Mouse (Mus musculus) testis, postnatal 10 days (tissue): ENCODE data around the gene Ms4a8a.
"Not testable (repeated sequence)": the region's sequence is repeated elsewhere in the genome, so short reads cannot be mapped to it uniquely, and the experiment has no call there.

Source experiments
- DNase-seq: peaks from one replicate; pipeline ENCODE4 v3.0.0; 2021; ENCODE audit warnings: low spot score

The Ms4a8a gene

DNA sequence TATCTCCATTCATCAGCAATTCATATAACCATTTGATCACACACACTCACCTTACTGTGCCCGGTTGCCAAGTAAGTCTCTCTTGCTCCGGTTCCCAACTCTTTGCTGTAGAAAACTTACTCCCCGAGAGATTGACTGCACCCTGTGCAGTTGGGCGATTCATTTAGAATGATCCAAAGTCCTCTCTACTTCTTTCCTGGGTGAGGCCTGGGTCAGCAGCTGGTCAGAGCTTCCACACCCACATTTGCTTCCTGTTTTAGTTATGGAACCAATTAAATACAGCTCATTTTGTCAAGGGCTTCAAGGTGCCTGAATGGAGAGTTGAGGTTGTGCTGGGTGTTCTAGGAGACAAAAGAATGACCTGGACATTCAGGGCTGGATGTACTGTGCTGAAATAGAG lies at the start of gene Ms4a8a:
Gene Ms4a8a, minus strand, starts transcription at position 169 of the 400 bp plus-strand sequence.
- no peak for DNase-seq

DNA sequence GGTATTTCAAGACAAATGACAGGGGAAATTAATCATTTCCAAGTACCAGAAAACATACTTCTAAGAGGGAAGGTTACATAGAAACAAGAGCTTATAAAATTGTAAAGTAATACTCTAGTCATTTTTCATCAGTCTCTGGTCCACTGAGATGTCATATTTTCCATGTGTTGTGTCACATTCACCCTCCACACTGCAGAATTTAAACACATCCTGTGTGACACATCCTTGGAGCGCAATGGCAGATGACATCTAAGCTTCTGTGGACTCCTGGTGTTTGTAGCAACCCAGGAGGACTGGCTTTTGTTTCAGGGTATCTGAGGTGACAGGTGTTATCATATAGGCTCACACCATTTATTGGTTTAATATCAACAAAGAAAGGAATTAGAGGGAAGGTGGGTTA lies 48.8 kb upstream of the Ms4a8a start:
- no peak for DNase-seq

DNA sequence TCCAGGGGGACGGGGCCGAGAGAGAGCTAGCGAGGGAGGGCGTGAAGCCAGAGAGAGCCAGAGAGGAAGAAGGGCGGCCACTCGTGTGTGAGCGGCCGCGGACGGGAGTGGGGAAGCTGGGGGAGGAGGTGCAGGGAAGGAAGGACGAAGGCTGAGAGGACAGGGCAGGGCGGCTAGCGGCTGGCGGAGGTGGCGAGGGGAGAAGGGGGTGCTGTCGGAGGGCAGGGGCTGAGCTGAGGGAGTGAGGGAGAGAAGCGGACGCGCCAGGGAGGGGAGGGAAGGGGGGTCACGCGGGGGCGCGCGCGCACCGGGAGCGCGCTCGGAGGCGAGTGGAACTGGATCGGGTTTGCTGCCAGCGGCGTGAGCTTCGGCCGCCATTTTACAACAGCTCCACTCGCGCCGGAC lies 40.1 kb upstream of the Ms4a8a start:
- peak; percentile 52 for DNase-seq

DNA sequence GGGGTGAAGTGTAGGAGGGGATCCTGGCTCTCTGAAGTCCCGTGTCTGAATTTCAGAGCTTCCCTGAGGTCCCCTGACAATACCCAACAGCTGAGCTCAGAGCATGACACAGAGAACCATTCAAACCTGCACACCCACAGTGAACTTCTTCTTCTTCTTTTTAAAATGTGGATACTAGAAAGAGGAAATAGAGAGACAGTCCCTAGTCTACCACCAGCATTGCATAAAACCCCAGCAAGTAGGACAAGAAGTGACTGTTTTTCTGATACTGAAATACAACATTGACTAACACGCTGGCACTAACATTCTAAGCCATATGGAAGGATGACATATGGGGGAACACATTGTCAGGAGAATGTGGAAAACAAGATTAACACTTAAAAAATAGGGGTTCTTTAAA lies 38.4 kb upstream of the Ms4a8a start:
- no peak for DNase-seq

DNA sequence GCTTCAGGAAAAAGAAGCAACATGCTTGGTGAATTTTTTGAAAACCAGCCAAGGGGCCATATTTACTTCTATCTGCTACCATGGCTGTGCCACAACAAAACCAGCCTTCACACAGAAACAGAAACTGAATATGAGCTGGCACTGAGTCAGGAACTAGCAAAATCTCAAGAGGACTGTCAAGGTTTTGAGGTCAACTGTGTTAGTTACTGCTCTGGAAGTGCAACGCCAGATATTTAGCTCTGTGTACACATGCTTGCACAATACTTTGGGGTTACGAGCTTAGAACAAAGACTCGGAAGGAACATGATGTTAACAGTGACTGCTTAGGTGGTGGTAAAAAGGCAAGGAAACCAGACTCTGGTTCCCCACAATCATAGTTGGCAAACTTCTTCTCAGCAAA lies 26.8 kb upstream of the Ms4a8a start:
- no peak for DNase-seq

DNA sequence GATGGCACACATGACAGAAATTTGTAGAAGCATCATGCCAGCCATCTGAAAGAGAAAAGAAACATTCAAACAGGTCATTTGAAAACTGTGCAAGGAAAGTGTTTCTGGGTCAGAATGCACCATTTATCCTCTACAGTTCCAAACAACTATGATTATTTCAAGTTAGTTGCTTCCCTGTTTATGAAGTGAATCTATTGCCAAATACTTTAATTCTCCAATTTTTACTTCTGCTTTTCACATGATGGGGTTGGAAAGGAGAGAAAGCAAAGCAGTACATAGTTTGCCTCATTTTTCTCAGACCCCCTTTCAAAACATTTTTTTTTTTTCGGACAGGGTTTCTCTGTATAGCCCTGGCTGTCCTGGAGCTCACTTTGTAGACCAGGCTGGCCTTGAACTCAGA lies 21.0 kb upstream of the Ms4a8a start:
- DNase-seq, result no peak

DNA sequence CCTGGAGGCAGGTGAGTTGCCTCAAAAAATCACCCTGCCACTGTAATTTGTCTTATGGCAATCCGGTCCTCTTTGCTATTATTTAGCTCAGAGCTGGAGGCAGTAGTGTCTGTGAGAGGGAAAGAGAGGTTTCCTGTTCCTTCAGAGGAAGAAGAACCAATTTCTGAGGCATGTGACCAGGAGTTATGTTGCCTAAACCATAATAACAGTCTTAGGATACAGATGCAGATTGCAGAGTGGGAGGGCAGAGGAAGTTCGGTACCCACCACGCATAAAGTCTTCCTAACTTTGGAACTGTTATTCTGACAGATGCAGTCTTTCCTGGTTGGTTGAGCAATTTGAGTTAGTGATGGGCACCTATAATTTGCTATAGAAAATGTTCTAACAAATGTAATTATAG lies 17.5 kb upstream of the Ms4a8a start:
- DNase-seq, result no peak

DNA sequence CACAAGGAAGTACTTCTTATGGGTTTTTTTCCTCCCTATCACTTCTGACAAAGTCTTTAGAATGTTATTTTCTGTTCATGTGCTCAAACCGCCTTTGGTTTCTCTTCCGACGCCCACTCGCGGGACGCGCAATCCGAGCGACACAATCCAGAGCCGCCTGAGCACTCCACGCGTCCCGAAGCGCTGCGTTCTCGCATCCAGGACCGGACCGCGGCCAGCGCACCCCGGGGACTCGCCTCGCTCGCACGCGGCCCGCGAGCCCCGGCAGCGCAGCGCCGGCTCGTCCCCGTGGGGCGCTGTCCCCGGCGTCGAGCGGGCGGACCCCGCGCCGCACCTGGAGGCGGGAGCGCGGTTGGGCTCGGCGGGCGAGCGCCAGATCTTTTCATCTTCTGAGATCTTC lies 11.2 kb upstream of the Ms4a8a start:
- DNase-seq, result not testable (repeated sequence)

DNA sequence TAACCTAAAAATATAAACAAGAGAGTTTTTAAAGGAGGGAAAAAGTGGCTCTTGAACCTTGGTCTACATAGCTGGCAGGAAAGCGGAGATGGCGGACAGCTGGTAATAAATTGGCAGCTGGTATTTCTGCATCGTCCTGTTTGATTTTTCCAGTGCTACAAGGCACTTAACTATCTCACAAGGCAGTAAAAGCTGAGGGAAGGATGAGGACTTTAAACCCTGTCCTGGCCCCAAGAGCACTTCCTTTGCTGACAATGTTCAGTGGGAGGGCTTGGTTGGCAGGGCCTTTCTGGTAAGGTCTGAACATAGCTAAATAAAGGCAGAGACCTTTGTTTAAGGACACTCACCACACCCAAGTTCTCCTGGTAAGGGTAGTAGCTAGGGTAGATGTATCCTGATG lies 10.5 kb downstream of the Ms4a8a start:
- DNase-seq, result no peak

DNA sequence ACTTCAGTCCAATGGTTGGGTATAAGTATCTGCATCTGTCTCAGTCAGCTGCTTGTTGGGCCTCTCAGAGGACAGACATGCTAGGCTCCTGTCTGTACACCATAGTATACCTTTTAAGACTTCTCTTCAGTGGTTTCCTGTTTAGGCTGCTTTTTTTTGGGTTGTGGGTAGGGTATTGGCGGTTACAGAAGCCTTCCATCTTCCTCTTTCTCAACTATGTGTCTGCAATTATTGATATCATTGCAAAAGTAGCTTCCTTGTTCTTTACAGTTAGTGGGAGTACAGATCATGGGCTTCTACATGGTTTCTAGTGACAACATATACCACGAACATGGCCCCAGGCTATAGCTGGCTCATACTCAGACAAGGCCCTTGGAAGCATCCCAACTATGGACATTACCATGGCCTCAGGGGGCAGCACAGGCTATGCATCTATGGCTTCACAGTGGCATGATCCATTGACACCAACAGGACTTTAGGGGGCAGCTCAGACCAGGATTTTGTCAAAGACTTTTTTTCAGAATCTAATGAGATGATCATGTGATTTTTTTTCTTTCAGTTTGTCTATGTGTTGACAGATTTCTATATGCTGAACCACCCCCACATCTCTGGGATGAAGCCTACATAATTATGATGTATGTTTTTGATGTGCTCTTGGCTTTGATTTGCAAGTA lies 15.6 kb downstream of the Ms4a8a start:
- DNase-seq, result no peak

DNA sequence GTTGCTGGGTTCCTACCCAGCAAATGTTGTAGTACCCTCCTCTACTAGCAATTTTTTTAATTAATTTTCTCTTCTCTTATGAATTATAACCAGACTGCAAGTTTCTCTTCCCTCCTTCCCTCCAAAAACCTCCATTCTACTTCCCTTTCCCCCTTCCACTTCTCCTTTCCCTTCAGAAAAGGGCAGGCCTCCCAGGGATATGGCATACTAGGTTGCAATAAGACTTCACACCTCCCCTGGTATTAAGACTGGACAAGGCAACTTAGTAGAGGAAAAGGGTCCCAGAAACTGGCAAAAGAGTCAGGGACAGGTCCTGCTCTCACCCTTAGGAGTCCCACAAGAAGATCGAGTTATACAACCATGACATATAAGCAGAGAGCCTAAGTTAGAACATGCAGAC lies 20.0 kb downstream of the Ms4a8a start:
- no peak for DNase-seq

DNA sequence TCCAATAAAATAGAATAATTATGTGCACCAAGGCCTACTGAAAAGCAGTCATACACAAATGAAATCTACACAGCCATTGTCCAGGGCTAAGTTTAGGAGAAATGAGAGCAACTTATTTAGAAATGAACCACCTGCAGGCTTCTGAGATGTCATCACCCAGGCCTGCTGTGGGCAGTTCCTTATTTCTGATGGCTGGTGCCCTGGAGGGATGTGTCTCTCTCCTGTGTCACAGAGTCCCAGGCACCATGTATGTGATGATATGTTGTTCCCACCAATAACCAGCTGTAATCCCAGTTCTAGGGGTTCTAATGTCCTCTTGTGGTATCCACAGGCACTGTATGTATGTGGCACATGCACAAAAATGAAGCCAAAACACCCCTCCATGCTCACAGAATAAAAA lies 20.9 kb downstream of the Ms4a8a start:
- DNase-seq, result no peak

DNA sequence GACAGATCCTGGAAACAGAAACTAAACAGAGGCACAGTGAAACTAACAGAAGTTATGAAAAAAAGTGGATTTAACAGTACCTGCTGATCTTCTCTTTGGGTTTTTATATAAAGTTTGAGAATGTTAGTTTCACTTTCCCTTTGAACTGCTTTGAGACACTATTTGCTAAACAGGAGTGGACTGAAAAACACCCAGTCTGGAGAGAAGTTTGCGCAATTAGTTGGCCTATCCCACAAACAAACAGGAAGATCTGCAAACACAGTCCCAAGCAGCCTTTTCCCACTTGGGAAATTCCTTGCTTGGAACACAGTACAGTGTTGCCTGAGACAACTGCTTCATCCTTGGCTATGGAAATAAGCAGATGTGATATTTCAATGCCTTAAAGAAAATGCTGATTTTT lies 25.2 kb downstream of the Ms4a8a start:
- not testable (repeated sequence) for DNase-seq

DNA sequence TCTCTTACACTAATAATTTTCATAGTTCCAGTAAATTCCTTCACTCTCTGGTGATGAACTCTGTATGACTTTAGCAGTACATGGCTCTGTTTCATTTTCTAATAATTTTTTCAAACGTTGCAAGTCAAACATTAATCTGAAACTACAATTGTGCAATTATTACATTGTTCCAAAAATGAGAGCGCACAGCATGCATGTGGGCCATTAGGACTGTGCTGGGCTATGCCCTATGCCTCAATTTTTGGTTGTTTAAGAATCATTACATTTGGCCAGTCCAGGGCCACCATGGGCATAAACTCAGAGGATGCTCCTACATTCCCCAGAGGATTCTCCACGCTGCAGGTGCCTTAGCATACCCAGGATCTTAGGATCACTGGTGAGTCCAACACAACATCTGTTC lies 27.6 kb downstream of the Ms4a8a start:
- no peak for DNase-seq

DNA sequence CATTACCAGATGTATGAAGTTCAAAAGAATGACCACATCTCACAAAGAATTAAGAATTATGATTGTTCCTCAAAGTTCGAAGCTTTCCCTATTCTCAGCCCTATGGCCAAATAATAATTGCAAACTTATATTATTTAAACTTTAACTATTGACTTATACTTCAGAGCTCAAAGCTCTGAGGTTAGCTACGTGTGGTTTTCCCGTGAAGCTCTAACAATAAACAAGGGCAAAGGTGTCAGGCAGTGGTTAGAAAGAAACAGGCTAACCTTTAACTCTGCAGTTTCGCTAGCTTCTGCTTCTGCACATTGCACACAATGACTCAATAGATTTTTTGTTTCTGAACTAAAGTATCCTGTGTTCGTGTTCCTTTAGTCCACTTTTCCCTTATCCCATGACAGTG lies 28.0 kb downstream of the Ms4a8a start:
- no peak for DNase-seq

DNA sequence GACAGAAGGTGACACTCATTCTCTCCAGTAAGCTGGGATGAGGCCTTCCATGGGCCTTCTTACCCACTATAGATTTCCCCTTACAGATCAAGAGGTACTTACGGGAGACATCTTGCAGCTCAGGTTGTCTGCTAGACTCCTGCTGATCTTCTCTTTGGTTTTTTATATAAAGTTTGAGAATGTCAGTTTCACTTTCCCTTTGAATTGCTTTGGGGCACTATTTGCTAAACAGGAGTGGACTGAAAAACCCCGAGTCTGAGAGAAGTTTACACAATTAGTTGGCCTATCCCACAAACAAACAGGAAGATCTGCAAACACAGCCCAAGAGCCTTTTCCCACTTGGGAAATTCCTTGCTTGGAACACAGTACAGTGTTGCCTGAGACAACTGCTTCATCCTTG lies 30.6 kb downstream of the Ms4a8a start:
- DNase-seq, result no peak

DNA sequence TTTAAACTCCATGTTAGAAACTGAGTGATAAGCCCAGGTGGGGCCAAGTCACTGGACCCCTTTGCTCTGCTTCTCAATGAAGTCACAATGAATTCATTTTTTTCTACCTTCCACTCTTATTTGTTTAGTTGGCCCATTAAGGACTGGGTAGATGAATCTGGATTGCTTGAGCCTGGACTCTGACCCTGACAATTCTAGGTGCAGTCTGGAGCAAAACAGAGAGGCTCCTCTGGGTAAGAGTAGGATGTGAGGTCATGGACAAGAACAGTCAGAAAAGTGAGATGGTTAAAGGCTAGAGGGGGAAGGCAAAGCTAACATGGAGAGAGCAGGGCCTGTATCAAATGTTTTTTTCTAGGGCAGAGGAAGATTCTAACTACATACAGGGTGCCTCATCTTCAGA lies 31.5 kb downstream of the Ms4a8a start:
- no peak for DNase-seq

DNA sequence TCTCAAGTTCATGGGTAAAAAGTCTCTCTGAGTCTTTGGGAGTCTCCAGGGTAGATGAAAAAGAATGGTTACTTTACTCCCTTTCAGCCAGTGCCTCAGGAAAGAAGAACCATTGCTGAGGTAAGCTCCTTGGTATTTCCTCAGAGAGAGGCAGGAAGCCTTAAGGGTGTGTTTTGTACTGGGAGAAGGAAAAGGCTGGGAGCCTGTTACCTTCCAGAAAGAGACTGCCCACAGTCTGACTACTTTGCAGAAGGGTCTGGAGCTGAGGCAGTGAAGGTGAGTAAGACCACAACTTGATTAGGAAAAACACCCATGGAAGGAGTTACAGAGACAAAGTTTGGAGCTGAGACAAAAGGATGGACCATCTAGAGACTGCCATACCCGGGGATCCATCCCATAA lies 32.4 kb downstream of the Ms4a8a start:
- DNase-seq, result no peak

DNA sequence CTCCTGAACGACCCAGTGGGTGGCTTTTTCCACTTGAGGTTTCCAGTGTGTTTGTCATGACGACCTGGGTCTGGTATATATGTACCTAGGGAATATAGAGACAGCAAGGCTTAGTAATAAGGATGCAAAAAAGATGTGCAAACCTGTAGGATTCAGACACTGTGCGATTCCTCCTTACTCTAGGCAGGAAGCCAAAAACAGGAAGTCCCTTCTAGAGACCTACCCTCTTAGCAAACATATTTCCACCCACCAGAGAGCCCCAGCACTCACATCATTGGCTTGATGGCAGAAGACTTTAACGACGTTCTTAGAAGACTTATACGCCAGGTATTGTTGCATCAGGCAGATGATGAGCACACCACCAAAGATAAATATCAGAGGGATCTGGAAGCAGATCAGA lies 32.9 kb downstream of the Ms4a8a start:
- DNase-seq, result no peak

DNA sequence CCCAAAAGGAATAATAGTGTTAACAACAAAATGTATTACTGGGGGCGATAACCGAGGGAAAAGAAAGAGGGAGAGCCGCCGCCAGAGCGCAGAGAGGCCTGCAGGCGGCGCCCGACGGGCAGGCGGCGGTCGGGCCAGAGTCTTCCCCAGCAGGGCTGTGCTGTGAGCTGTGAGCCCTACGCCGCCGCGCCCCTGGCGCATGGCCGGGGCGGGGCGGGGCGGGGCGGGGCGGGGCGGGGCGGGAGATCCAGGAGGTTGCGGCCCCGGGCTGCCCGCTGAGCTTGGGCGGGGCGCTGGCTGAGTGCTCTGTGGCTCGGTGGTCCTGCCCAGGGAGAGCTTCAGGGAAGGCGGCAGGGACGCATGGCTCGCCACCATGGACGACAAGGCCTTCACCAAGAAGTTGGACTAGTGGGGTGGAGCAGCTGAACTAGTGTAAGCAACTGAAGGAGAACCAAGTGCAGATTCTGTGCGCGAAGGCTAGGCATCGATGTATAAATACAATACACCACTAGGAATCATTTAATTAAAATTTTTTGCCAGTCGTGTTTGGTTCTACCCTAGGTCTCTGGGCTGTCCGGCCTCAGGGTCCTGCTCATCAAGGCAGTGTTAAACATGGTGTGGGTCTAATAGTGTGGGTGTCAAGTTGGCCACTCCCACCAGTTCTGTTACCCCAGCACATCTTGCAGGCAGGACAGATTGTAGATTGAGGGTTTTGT lies 35.7 kb downstream of the Ms4a8a start:
- DNase-seq, result peak; percentile 70

DNA sequence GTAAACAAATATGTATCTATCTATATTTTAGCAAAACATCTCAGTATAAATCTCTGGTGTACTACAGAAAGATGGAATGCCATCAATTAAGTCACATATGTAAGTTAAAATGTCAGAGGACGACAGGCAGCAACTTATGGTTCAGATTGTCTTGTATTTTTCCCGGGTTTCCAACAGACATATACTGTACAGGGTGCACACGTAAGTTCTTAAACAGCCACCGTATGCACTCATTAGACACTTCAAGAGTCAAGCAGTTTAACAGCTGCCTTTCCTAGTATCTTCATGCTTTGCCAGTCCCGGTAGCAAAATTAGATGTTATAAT lies 36.3 kb downstream of the Ms4a8a start:
- DNase-seq, result no peak

DNA sequence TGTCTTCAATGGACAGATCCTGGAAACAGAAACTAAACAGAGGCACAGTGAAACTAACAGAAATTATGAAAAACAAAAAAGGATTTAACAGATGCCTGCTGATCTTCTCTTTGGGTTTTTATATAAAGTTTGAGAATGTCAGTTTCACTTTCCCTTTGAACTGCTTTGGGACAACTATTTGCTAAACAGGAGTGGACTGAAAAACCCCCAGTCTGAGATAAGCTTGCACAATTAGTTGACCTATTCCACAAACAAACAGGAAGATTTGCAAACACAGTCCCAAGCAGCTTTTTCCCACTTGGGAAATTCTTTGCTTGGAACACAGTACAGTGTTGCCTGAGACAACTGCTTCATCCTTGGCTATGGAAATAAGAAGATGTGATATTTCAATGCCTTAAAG lies 43.3 kb downstream of the Ms4a8a start:
- no peak for DNase-seq

DNA sequence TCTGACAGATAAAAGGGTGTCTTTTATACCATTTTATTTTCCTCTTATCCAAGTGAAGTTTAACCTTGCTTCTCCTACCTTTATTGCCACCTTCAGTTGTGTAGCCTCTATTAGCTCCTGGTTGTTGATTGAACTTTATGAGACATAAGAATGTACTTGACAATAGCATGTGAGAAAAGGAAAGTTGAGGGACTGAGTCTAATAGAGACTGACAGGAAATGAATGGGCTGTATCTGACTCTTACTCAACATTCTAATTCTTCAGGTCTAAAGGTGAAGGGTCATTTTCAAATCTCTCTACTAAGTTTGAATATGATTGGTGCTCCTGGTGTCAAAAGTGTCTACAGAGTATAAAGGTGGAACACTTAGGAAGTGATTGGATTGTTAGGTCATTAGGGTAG lies 58.5 kb downstream of the Ms4a8a start:
- DNase-seq, result no peak

DNA sequence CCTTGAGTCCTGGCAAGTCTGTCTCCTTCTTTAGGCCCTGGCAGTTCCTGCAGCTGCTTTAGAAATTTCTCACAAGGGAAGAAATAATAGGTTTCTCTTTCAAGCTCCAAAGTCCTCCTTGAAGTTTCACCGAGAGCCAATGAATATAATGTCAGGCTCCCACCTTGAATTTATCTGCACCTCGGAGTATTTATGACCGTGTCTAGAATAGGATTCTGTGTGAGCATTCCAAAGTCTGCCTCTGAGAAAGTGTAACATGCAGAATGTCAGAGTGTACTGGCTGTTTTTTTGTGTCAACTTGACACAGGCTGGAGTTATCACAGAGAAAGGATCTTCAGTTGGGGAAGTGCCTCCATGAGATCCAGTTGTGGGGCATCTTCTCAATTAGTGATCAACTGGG lies 63.0 kb downstream of the Ms4a8a start, which contains the start of gene Ms4a18:
Gene Ms4a18, minus strand, starts transcription at position 141 of the 400 bp plus-strand sequence.
- DNase-seq, result no peak
